Mouse (Mus musculus) frontal cortex, postnatal 25 days (tissue): ENCODE data around the gene Ssmem1.
A peak's percentile ranks its signal among the peaks of the same experiment; 100 is the strongest.

Source experiments
- DNase-seq, 2 experiments: peaks; one replicate each; pipeline ENCODE4 v3.0.0; 2022; ENCODE audit warnings: low spot score in 2 of 2

The Ssmem1 gene

GRCm38 (mm10) chr6:30509265-30510239, at the start of gene Ssmem1, which contains the start of gene Tmem209:
TSS of gene Ssmem1 (plus strand) at chr6:30509849.
TSS of gene Tmem209 (minus strand) at chr6:30509783.
- peak; percentile 94 to 98 for DNase-seq

- peak; percentile 49 to 72 for DNase-seq
Measured at GRCm38 (mm10) chr6:30460750-30461446, 48.8 kb upstream of the Ssmem1 start.

- no peak for DNase-seq
Measured at GRCm38 (mm10) chr6:30461755-30462344, 47.8 kb upstream of the Ssmem1 start.

- no peak for DNase-seq
Measured at GRCm38 (mm10) chr6:30462822-30463221, 46.8 kb upstream of the Ssmem1 start.

GRCm38 (mm10) chr6:30465586-30465985, 44.1 kb upstream of the Ssmem1 start:
- no peak for DNase-seq

- no peak for DNase-seq
Measured at GRCm38 (mm10) chr6:30468058-30468457, 41.6 kb upstream of the Ssmem1 start.

GRCm38 (mm10) chr6:30468684-30469083, 41.0 kb upstream of the Ssmem1 start:
- DNase-seq = no peak

GRCm38 (mm10) chr6:30469370-30469769, 40.3 kb upstream of the Ssmem1 start:
- no peak for DNase-seq

GRCm38 (mm10) chr6:30471706-30472105, 37.9 kb upstream of the Ssmem1 start:
- DNase-seq = no peak

GRCm38 (mm10) chr6:30476025-30476765, 33.5 kb upstream of the Ssmem1 start:
- DNase-seq = no peak

- DNase-seq = no peak
Measured at GRCm38 (mm10) chr6:30477210-30477714, 32.4 kb upstream of the Ssmem1 start.

- no peak for DNase-seq
Measured at GRCm38 (mm10) chr6:30477784-30478183, 31.9 kb upstream of the Ssmem1 start.

GRCm38 (mm10) chr6:30479418-30479817, 30.2 kb upstream of the Ssmem1 start:
- DNase-seq = no peak

GRCm38 (mm10) chr6:30482908-30483307, 26.7 kb upstream of the Ssmem1 start:
- no peak for DNase-seq

GRCm38 (mm10) chr6:30486504-30486903, 23.1 kb upstream of the Ssmem1 start:
- DNase-seq = no peak

GRCm38 (mm10) chr6:30499049-30499448, 10.6 kb upstream of the Ssmem1 start:
- no peak for DNase-seq

- DNase-seq = no peak
Measured at GRCm38 (mm10) chr6:30508824-30509223, 825 bp upstream of the Ssmem1 start.

GRCm38 (mm10) chr6:30510291-30510690, 642 bp downstream of the Ssmem1 start:
- no peak for DNase-seq

- DNase-seq = no peak
Measured at GRCm38 (mm10) chr6:30514242-30514641, 4.6 kb downstream of the Ssmem1 start.

- DNase-seq = no peak
Measured at GRCm38 (mm10) chr6:30520400-30520799, 10.8 kb downstream of the Ssmem1 start.
